Mouse (Mus musculus): Measurements from ENCODE around the gene Mttp.
A peak's percentile ranks its signal among the peaks of the same experiment; 100 is the strongest.

The Mttp gene

DNA sequence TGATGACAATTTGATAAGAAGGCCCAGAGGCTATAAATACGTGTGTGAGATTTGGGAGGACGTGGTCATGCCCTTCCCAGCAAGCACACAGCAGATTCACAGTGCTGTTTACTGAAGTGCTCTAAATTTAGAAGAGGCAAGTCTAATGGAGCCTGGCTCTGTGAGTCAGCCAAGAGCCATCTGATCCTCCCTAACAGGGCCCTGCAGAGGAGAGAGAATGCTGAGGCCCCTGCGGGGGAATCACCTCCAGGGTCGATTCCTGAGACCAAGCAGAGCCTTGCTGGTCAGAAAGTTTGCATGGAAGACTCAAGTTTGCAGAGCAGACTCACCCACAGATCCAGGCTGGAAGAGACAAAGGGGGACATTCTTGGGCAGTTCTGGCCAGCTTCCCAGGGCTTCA, 90.8 kb downstream of the Mttp start:
- DNase-seq (ENCODE audit: low read depth, low spot score) = peak; percentile 85

DNA sequence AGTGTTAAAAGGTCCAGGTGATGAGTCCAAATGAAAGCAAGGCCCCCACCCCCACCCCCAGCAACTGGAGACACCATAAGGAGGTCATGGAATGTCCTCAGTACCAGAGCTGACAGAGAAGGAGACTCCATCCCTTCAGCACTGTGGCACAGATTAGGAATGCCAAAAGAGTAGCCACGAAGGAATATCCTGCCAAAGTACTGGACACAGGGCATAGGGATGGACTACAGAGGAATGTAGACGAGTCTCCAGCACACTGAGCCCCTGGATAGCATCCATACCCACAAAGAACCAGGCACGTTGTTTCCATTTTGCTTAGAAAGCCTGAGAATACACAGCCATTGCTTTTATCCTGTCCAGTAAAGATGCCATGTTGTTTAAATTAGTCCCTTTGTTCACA, 93.3 kb downstream of the Mttp start:
- DNase-seq (ENCODE audit: low read depth, low spot score) = no peak

DNA sequence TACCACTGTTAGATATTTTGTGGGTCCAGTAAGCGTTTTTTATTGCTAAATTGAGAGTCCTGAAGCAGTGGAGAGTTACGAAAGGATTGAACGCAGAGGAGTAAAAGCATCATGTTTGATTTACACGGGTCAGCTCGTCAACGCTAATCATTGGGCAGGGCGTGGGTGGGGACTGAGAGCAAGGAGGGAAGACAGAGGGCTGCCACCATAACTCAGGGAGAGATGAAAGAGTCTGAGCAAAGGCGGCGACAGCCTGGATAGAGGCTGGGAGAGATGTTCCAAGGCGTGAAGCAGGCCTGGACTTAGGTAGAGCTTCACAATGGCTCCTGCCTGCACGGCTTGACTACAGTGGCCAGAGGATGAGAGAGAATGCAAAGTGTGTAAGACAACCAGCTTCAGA, 94.0 kb downstream of the Mttp start:
- DNase-seq (ENCODE audit: low read depth, low spot score) = no peak

DNA sequence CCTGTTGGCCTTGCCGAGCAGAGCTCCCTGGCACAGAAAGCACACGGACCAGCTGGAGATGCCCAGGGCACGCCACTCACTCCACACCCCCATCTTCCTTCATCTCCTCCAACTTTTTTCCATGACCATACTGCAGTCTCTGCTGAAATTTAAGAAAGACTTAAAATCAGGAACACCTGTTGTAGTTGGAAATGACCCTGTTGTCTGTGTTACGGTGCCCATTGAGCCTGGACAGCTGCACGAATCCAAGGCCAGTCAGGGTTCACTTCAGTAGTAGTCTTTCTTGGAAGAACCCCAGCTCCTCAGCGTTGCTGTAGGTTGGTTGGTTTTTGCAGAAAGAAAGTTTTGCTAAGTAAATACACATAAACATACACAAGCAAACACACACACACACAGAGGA, 95.2 kb downstream of the Mttp start:
- no peak for DNase-seq (ENCODE audit: low read depth, low spot score)

DNA sequence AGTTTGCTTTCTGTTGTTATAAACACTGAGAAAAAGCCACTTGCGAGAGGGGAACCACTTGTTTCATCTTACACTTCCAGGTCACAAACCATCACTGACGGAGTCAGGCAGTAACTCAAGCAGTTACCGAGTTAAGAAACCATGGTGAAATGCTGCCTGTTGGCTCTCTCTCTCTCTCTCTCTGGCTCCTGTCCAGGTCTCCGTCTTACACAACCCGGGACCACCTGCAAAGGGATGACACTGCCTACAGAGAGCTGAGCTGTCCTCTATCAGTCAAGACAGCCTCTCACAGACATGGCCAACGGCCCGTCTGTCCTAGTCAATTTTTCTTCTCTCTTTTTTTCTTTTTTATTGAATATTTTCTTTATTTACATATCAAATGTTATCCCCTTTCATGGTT, 101.5 kb downstream of the Mttp start:
- DNase-seq (ENCODE audit: low read depth, low spot score) = no peak

DNA sequence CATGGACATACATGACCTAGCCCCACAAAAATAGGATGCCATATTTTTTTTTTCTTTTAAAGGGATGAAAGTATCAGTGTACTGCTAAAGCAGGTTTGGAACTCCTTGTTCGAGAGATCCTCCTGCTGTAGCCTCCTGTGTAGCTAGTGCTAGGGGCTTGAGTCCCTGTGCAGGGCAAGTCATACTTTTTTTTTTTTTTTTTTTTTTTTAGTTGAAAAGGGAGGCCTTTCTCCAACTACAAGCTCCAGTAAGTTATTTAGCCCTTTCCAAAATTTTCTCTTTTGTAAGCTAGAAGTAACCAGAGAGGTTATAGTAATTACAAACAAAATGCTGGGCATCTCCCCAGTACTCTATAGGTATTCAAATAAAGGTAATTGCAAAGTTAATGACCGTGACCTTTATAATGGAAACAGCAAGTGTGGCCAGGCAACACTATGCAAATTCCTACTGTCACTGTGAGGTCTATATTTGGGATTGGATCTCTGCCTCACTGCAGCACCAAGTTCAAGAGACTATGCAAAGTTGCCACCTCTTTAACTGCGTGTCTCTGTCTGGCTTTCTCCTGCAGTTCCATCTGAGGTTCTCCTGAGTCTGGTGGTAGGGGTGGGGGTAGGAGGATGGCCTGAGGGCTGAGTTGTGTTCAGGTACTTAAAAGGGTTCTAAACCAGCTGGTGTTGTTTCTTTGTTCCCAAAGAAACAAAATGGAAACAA, 103.0 kb downstream of the Mttp start:
- DNase-seq (ENCODE audit: low read depth, low spot score) = no peak

DNA sequence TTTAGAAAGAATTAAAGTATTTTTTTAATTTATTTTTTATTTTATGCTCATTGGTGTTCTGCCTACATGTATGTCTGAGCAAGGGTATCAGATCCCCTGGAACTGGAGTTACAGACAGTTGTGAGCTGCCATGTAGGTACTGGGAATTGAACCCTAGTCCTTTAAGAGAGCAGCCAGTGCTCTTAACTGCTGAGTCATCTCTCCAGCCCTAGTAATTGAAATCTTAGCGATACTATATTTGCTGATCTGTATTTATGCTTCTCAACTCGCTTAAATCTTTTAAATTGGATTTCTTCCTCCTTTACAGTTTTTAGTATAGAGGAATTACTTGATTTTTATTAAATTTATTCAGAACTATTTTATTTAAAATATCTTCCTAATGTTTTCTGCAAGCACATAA, 103.8 kb downstream of the Mttp start:
- no peak for DNase-seq (ENCODE audit: low read depth, low spot score)
